Mouse (Mus musculus) c-Kit-negative CD71-positive TER-119-positive erythroid progenitor cells, embryonic 14.5 days (primary cell): ENCODE results near the gene Atf6b.

Source experiments
- DNase-seq: peaks from one replicate; pipeline ENCODE4 v3.0.0-alpha.2; 2013; ENCODE audit warnings: low read depth, low spot score

The Atf6b gene

DNA sequence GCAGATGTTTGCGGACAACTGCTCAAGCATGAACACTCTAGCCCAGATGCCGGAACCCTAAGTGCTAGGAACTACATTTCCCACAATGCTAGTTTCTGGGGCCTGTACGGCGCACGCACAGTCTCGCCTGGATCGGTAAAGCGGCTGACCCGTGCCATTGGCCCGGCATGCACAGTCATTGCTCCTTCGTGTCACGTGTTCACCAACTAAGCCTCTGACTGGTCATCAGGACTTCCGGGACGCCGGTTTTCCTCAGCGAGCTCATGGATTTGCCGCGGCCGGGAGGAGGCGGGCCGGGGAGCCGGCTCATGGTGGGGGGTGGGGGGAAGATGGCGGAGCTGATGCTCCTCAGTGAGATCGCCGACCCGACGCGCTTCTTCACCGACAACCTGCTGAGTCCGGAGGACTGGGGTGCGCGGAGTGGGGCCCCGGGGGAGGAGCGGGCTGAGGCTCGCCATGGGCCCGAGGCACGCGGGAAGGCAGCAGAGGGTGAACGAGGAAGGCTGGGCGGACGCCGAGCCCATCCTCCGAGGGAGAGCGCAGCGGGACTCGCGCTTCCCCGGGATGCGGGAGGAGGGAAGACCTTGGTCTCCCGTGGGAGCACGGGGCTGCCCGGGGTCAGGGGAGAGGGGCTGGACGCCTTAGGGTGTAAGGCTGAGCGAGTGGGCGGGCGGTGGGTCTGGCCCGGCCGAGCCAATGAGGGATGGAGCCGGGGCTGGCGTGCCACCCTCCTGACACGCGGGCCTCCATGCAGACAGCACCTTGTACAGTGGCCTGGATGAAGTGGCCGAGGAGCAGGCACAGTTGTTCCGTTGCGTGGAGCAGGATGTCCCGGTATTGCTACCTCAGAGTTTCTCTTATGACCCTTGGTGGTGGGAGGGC, at the start of gene Atf6b:
TSS of gene Atf6b (plus strand) at position 241 of the 882 bp plus-strand sequence.
- DNase-seq = peak; percentile 93

DNA sequence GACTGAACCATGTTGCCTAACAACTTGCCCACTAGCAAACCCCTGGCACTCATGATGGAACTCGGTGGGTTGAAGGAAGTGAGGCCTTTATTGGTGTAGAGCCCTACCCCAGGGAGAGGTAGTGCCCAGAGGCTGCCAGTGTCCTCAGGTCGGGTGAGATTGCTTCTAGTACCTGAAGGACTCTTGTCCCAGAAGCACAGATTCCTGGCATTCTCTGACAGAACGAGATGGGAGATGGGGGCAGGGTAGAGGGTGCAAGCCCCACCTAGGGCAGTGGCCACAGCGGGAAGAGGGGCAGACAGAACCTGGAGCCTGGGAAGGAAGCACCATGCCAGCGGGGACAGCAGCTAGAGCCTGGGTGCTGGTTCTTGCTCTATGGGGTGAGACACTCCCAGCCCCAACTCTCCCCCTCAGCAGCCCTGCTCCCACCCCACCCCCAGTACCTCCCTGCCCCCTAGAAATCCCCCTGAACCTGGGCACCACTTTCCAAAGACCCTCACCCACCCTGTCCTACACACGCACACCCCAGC, 49.3 kb upstream of the Atf6b start, which contains the start of gene Ager:
TSS of gene Ager (plus strand) at position 297 of the 530 bp plus-strand sequence.
- no peak for DNase-seq

DNA sequence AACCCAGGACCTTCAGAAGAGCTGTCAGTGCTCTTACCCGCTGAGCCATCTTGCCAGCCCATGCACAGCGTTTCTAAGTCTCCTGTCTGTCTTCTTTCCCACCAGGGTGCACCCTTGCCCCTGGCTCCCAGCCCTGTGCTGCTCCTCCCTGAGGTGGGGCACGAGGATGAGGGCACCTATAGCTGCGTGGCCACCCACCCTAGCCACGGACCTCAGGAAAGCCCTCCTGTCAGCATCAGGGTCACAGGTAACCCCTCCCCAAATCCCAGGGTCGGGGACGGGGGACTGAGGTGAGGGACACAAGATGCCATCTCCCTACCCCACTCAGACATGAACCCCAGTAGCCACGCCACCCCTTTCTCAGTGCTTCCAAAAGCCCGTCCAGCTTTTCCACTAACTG, 47.1 kb upstream of the Atf6b start:
- DNase-seq = no peak

DNA sequence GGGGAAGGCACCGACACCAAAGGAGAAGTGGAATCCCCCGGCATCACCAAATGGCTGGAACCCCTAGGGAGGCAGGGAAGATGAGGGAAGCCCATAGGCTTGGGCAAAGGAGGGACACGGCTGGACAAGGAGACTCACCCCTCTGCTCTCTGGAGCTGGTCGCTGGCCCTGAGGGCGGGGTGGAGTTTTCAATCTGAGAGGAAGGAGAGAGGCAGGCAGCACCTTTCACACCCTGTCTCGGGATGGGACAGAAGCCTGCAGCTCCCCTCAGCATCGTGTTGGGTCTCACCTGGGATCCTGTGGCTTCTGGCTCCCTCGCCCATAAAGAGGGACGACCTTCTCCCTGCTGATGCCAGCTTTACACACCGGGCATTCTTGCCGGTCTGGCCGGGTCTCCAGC, 45.1 kb upstream of the Atf6b start:
- DNase-seq = no peak

DNA sequence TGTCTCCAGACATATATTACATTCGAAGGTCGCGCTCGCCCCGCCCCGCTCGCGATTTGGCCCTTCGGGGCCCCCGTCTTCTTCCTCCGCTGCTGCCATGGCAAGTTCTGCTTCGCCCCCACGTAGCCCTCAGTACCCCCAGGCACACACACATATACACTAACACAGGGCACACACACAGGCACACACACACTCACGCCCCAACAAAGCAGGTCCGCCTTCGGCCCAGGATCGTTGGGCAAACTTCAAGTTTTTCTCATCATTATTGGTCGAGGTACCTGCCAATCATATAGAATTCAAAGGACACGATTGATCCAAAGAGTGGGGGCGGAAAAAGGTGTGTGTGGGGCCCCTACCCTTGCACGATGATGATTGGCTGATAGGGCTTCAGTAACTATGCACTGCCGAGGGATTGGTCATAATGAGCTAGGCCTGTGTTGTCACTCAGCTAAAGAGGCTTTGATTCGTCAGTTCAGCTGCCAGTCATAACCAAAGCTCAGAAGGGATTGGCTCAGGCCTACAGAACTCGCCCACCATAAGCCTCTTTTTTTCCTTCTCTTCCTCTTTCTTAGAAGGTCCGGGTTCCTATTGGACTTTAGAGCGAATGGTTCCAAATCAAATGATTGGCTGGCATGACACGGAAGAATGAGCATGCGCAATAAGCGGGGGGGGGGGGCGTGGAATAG, 43.4 kb upstream of the Atf6b start, which contains the start of gene Rnf5:
TSS of gene Rnf5 (minus strand) at position 316 of the 686 bp plus-strand sequence.
- peak; percentile 100 for DNase-seq

DNA sequence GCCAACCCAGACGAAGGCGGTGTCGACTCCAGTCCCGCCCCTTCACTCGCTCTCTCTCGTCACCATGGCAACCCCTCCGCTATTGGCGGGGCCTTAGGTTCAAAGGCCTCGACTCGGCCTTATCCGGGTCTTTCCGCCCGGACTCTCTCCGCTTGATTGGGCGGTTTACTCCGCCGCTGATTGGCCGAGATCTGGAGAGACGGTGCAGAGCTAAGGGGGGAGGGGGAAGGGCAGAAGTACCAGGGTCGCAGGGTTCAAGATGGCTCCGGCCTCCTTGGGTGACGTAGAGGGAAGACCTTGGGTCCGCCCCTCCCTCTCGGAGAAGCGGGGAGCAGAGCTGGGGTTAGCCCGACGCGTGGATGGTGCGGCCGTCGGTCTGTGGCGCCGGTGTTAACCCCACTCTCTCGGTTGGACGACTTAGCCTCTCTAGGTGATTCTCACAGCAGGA, 42.9 kb upstream of the Atf6b start, which contains the start of gene Agpat1:
TSS of gene Agpat1 (plus strand) at position 202 of the 448 bp plus-strand sequence.
- peak; percentile 97 for DNase-seq

DNA sequence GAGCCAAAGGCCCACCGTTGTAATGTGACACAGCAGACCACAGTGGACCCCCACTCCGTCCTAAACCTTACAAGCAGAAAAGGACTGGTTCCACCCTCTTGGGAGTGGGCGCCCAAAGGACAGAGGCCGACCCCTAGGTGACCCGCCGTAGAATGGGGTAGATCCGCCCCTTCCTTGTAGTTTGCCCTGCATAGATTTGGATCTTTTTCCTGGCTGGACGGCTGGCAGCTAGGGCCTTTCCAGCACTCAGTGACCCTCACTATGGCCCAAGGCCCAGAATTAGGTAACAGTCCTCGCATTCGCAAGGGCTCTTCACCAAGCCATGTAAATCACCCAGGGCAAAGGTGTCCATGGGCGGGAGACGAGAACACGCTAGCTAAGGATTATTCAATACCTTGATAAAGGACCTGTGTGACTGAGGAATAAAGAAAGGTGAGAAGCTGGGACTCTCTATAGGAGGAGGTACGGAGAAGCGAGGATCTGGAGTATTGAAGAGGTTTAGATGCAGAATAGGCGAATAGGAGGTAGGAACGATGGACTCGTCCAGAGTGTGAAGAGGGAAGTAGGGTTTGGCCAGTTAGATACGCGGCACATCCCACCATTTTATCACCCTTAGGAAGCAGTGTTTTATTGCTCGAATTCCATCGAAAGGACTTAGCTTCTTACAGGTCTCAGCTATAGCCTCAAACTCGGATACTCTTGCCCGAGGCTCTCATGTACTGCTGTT, 42.3 kb upstream of the Atf6b start:
- DNase-seq = no peak

DNA sequence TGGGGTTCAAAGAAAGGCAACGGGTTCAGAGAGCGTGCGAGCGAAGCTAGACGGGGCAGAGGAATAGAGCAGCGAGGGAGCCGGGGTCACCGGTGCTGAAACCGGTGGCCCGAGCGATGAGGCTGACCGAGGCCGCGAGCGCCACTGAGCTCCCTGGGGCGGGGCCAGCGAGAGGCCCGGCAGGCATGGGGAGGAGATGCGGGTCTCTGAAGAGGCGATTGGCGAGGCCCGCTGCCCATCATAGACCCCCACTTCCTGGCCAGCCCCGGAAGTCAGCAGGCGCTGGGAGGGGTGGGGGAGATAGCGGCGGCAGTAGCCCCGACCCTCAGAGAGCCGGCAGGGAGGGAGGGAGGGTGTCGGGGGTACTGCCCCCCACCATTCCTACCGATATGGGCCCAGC, 41.3 kb upstream of the Atf6b start:
- peak; percentile 67 for DNase-seq

DNA sequence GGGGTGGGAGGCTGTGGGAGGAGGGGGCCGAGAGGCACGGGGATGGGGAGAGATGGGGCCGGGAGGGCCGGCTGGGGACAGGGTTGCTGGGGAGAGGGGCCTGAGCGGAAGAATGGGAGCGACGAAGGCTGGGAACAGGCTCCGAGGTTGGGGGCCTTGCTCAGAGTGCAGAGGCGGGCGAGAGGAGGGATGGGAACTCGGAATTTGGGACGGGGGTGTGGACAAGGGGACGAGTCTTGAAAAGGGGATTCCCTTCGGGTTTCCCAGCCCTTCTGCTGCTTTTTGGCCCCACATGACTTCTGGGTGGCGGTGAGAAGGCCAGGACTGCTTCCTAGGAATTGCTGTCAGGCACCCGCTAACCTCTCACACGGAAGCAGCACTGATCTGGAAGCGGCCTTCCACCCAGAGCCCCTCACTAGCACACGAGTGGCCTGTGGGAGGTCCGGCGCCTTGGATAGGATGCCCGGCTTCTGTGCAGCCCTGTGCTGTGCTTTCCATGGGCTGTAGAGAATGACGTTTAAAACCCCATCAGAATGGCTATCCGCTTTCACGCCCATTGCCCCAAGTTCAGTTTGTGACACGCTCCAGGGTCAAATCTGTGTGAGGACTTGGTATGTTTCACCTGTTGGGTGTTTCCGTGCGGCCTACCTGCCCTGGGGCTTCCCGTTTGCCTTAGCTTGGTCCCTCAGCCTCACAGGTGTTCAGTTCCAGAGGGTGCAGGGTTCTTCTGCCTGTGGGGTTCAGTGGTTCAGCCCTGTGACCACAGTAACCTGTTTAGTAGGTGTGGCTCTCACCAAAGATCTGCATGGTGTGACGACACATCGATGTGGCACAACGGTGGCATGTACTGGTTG, 40.5 kb upstream of the Atf6b start:
- DNase-seq = no peak

DNA sequence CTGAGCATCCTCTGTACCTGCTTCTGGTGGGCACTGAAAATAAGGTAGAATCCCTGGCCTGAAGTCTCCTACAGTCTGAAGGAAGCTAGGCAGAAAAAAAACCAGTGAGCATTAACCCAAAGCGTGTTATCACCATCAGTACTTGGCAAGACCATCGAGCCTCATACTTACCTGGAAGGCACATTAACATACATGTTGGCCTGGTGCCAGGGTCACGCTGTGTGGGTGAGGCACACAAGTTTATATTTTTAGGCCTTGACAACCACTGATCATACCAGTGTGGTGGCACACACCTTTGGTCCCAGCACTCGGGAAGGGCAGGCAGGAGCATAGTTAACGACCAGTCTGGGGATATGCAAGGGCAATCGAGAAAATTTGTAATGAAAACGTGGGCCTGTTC, 38.9 kb upstream of the Atf6b start:
- no peak for DNase-seq

DNA sequence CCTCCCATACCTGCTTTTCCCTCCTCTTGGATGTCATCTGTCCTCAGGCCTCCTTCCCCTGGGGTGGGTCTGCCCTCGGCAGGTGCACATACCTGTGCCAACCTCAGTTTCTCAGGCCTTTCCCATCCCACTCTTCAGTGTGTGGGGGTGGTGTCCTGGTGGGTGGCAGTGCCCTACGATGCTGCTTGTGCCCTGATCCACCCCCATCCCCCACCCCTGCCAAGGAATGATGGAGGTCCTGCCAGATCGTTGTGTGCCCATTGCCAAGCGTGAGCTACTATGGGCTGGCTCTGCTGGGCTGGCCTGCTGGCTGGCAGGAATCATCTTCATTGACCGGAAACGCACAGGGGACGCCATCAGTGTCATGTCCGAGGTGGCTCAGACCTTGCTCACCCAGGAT, 35.9 kb upstream of the Atf6b start:
- no peak for DNase-seq

DNA sequence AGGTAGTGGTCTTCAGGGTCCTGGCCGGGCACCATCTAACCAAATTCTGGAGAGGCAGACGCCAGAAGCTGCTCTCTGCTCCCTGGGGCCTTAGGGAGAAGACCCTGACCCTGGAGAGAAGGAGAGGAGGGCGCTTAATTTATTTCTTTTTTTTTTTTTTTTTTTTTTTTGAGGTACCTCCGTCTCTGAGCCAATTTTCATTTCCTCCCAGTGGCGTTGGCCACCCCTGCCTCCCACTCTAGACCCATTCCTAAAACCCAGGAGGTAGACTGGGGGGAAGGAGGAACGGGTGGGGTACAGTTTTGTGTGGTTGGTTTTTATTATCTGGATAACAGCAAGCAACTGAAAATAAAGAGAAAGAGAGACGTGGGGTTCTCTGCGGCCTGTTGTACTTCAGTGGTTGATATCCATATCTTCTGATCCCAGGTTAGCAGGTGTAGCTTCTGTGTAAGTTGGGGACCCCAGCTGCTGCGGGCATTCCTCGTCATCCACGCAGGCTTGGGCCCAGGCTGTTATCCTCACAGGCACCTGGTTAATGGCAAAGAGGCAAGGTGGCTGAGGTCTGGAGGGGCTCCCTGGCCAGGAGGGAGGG, 33.8 kb upstream of the Atf6b start:
- DNase-seq = no peak

DNA sequence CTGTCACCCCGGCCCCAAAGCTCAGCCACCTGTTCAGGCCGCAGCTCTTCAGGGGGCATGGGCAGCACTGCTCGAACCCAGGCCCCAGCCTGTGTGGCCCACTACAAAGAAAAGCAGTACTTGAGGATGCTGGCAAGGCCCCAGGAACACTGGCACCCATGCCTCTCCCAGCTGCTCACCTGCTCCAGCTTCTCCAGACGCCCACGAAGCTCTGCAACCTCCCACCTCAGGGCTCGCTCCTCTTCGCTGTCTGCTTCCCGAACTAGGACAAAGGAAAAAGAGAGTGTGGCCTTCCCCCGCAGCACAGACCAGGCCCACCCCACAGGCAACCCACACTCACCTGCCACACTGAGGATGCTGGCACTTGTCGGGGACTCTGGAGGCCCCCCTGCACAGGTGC, 33.1 kb upstream of the Atf6b start:
- no peak for DNase-seq

DNA sequence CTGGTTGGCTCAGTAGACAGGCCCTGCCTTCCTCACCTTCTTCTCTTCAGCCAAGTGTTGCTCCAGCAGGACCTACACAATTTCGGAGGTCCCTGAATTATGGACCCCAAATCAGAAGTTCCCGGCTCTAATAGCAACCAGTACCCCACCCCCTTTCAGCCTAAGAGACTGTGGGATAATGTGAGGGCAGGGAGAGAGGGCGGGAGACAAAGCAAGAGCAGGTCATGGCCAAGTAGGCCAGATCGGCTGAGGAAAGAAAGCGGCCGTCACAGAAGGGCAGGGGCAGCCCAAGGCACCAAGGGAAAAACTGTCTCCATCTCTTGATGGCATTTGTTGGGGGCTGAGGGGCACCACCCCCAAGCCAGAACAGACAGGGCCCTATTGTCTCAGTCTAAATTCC, 31.1 kb upstream of the Atf6b start, which contains the start of gene Egfl8:
TSS of gene Egfl8 (minus strand) at position 101 of the 400 bp plus-strand sequence.
- no peak for DNase-seq

DNA sequence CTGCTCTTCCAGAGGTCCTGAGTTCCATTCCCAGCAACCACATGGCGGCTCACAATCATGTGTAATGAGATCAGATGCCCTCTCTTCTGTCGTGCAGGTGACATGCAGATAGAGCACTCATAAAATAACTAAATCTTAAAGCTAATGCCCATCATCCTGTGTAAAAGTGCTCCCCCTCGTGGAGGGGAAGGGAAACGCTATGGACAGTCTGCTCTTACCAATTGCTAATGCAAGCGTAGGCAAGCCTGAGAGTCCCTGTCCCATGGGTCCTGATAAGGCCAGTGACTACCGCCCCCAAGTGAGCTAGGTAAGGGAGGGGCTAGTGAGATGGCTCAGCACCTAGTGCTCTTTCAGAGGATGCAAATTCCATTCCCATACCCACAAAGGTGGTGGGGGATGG, 27.9 kb upstream of the Atf6b start:
- peak; percentile 65 for DNase-seq

DNA sequence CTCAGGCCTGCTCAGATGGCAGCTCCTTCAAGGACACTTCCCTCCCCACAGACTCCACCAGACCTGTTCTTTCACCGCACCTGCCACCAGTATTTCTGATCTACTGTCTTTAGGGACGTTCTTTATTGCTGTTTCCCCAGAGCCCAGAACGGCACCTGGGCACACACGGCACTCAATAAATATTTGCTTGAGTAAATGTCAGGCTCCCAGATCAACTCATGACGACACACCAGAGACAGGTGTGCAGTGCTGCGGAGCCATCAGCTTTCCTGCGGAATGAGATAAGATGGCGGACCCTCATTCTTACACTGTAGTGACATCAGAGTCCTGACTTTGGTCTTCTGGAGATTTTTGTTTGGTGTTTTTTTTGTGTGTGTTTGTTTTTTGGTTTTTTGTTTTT, 25.9 kb upstream of the Atf6b start:
- no peak for DNase-seq

DNA sequence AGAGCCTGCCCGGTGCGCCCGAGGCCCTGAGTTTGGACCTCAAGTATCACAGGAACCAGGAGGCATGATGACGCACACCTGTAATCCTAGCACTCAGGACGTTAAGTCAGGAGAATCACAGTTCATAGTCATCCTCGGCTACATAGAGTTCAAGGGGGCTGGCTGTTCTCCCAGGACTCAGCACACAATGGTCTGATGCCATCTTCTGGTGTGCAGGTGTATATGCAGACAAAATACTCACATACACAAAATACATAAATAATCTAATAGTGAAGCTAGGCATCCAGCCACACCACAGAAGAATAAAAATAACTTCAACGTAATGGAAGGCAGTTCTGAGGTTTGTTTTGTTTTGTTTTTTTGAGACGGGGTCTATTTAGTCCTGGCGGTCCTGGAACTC, 23.8 kb upstream of the Atf6b start:
- no peak for DNase-seq

DNA sequence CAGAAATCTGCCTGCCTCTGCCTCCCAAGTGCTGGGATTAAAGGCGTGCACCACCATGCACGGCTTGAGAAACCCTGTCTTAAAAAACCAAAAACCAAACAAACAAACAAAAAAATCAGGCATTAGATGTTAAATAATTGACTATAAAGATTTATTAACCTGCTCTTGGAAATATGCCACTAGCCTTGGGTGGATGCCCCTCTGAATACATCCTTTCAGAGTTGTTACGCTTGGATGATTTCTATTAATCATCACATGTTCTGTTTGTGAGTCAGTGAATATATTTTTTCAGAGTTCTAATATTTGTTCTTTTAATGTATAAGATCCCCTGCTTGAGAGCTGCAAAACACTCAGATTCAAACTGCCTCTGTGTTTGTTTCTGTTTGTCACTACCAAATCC, 22.0 kb upstream of the Atf6b start:
- no peak for DNase-seq

DNA sequence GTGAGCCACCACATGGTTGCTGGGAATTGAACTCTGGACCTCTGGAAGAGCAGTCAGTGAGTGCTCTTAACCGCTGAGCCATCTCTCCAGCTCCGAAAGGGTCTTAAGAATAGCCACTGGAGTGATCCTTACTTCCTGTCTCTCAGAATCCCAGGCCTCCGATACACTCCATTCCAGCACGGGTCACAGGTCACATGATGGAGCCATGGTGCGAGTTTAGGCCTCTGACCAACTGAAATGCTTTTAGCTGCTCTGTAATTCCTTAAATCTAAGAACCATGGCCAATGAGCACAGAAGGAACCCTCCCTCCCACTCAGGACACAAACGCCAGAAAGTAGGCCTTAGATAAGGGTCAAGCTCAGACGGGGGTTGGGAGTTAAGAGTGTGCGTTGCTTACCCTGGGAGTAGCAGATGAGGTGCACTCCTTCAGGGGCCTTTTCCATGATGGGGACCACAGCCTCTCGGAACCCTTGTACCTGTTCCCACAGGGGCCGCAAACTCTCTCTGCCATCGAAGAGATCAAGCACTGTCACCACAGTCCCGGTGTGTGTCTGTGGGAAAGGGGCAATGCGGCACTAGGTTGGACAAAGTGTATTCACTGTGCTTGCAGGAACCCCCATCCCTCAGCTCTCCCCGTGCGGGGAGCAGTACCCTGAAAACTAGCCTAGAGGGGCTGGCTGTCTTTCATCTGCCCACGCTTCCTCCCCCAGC, 20.7 kb upstream of the Atf6b start:
- DNase-seq = no peak

DNA sequence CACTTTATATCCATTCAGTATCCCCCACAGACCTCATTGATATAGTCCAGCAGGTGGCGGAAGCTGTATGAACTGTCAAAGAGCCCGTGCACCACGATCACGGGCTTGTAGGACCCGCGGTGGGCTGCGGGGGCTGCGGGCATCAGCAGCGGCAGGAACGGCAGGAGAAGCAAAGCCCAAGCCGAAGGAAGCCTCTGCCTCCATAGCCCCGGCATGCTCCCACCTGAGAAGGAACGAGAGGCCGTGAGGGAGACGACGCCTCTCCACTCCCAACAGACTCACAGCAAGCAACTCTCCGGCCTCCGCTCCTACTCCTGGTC, 20.2 kb upstream of the Atf6b start:
- no peak for DNase-seq
